Mouse (Mus musculus): ENCODE results near the gene Rad51c. TPM values are rescaled to one million over a fixed set of nuclear protein-coding genes. Genes with fewer than 3 reads are reported as not detected.
"Not testable (repeated sequence)": the region's sequence is repeated elsewhere in the genome, so short reads cannot be mapped to it uniquely, and the experiment has no call there.

Rad51c gene
- total and polyA plus RNA-seq, 3 experiments: 0.74 to 4.4 (median 3.8) TPM

DNA sequence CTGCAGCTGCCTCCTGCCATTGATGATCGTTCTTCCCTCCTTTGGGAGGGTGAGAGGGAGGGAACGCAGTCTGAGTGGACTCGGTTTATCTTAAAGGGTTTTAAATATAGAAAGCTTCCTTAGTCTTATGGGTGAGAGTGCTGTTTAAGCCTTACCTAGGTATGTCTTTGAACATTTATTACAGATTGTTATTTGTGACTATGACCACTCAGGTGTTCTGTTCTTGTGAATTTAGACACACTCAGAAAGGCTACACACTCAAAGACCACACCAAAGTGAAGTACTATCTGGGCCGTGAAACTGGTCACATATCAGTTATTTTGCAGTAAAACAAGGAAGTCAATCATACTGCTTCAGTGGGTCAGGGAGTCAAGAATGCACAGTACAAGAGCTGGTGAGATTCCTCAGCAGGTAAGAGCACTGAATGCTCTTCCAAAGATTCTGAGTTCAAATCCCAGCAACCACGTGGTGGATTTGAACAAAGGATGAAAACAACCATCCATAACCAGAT, 38.7 kb upstream of the Rad51c start:
- Histone ChIP-seq H3K27me3 (ENCODE audit: insufficient read depth, low read length) (peaks cover 9% of the 10 kb centered on the region), H3K4me3 (ENCODE audit: low read depth, low read length) (no peak overlapping the region), H3K4me1 (ENCODE audit: insufficient read depth, low read depth, low read length) (peaks cover 26% of the 10 kb centered on the region), H3K36me3 (replicated peaks) (no peaks in the 10 kb centered on the region), H3K9me3 (replicated peaks) (no peaks in the 10 kb centered on the region)
- TF ChIP-seq POLR2AphosphoS5 (IDR thresholded peaks at IDR 0.05; ENCODE audit: insufficient replicate concordance, low read depth, low read length): peak; percentile 94; the same call in 1 of the 2 replicates
- TF ChIP-seq GATA2 (IDR thresholded peaks at IDR 0.05; ENCODE audit: borderline replicate concordance, low read depth, low read length): no peak
- peak; percentile 73 for DNase-seq (ENCODE audit: low spot score)
- ATAC-seq (ENCODE audit: extremely low read depth, insufficient number of reproducible peaks, low FRiP score, poor library complexity, severe bottlenecking): peak; percentile 81

DNA sequence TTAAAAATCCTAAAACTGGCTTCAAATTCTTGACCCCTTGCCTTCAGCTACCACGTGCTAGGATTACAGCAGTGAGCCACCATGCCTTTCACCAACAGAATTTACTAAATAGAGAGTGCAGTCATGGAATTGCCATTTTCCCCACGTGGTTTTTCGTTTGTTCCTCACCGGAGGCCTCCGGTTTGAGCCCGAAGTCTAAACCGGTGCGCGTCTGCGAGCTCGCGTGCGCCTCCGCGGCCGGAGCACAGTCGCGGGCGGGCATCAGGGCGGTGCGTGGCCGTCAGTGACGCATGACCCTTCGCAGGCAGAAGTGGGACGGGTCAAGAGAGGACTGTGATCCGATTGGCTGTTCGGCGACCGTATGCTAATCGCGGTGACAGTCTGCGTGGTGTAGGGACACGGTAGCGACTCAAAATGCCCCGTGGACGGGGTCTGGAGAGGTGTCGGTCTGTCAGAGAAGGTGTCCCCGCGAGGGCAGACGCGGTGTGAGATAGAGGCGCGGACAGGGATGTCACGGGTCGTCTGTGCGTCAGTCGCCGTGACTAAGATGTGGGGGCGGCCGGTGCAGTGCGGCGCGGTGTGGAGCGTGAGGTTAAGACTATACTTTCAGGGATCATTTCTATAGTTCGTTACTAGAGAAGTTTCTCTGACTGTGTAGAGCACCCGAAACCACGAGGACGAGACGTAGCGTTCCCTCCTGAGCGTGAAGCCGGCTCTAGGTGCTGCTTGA, 38.1 kb upstream of the Rad51c start:
- H3K4me1 ChIP-seq (ENCODE audit: insufficient read depth, low read depth, low read length): peaks cover 28% of the 10 kb centered on the region
- not testable (repeated sequence) for DNase-seq (ENCODE audit: low spot score); H3K27me3 ChIP-seq (ENCODE audit: insufficient read depth, low read length); H3K9me3 ChIP-seq (replicated peaks); H3K36me3 ChIP-seq (replicated peaks)
- peak; percentile 87 for ATAC-seq (ENCODE audit: extremely low read depth, insufficient number of reproducible peaks, low FRiP score, poor library complexity, severe bottlenecking)
- peak overlapping the region; percentile 60; the same call in 1 of the 2 replicates for H3K4me3 ChIP-seq (ENCODE audit: low read depth, low read length)

DNA sequence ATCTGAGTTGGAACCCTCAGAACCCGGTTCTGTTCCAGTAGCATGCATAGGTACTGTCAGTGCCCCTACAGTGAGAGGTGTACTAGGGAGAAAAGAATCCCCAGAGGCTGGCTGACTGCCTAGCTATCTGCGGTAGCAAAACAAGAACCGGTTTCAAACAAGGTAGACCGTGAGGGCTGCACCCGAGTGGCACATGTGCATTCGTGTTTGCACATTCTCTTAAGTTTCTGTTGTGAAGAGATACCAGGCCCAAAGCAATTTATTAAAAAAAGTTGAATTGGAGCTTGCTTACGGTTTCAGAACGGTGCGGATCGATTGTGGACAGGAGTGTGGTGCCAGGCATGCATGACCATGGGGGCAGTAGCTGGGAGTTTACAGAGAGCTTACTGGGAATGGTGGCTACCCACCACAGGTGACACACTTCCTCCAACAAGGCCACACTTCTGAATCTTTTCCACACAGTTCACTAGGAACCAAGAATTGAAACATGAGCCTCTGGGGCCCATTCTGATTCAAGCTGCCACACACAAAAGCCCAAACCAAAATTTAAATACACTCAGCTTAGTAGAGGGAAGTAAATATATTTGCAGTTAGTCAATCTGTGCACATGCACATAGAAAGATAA, 35.2 kb upstream of the Rad51c start:
- H3K4me1 ChIP-seq (ENCODE audit: insufficient read depth, low read depth, low read length): peaks cover 36% of the 10 kb centered on the region
- peaks cover 9% of the 10 kb centered on the region for H3K27me3 ChIP-seq (ENCODE audit: insufficient read depth, low read length)
- no peaks in the 10 kb centered on the region for H3K9me3 ChIP-seq (replicated peaks)
- DNase-seq (ENCODE audit: low spot score) (no peak), ATAC-seq (ENCODE audit: extremely low read depth, insufficient number of reproducible peaks, low FRiP score, poor library complexity, severe bottlenecking) (no peak)
- no peak overlapping the region for H3K4me3 ChIP-seq (ENCODE audit: low read depth, low read length)
- TF ChIP-seq CTCF (IDR thresholded peaks at IDR 0.05; ENCODE audit: low read depth, low read length): no peak
- TF ChIP-seq GATA2 (IDR thresholded peaks at IDR 0.05; ENCODE audit: borderline replicate concordance, low read depth, low read length): no peak
- no peak for TF ChIP-seq GATA1 (IDR thresholded peaks at IDR 0.05; ENCODE audit: borderline replicate concordance, low read length)
- TF ChIP-seq TAL1 (conservative IDR thresholded peaks at IDR 0.05; ENCODE audit: low read depth, low read length): no peak
- no peak for TF ChIP-seq POLR2AphosphoS5 (IDR thresholded peaks at IDR 0.05; ENCODE audit: insufficient replicate concordance, low read depth, low read length)
- H3K36me3 ChIP-seq (replicated peaks): no peaks in the 10 kb centered on the region

DNA sequence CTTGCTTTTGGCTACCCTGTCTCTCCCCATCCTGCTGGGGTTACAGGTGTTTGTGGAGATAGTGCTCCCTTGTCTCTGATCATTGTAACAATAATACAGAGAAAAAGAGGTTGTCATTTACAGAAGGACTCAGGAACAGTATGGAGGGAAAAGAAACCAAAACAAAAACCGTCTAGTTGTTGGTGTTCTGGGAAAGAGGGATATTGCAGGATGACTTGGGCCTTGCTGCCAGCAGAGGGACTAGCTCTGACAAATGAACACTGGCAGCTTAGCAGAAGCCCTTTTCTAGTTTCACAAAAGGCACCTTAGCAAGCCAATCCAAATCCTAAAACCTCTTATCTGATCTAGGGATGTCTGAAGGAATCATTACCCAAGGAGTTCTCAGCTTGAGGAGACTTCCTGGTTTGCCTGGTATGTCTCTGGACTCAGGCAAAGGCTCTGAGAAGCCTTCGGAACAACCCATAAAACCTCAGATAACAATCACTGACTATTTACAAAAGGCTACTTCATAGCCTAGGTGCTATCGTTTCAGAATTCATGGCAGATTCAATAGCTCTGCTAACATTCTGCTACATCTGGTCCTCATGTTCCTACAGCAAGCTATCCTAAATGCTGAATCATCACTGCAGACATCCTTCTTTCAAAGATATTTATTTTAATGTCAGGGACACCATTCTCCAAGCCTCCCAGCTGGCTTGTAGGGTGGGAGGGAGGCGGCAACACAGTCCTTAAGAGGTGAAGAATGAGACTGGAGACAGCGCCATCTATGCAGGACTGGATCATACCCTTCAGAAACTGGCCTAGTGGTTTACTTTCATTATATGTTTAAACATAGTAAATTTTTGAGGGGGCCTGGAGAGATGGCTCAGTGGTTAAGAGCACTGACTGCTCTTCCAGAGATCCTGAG, 31.8 kb upstream of the Rad51c start:
- H3K36me3 ChIP-seq (replicated peaks): no peaks in the 10 kb centered on the region
- H3K4me1 ChIP-seq (ENCODE audit: insufficient read depth, low read depth, low read length): peaks cover 30% of the 10 kb centered on the region
- H3K27me3 ChIP-seq (ENCODE audit: insufficient read depth, low read length): peaks cover 9% of the 10 kb centered on the region
- DNase-seq (ENCODE audit: low spot score) (no peak), ATAC-seq (ENCODE audit: extremely low read depth, insufficient number of reproducible peaks, low FRiP score, poor library complexity, severe bottlenecking) (no peak)
- no peak overlapping the region; the same call in 1 of the 2 replicates for H3K4me3 ChIP-seq (ENCODE audit: low read depth, low read length)
- TF ChIP-seq GATA1 (IDR thresholded peaks at IDR 0.05; ENCODE audit: borderline replicate concordance, low read length) (no peak), GATA2 (IDR thresholded peaks at IDR 0.05; ENCODE audit: borderline replicate concordance, low read depth, low read length) (no peak), POLR2AphosphoS5 (IDR thresholded peaks at IDR 0.05; ENCODE audit: insufficient replicate concordance, low read depth, low read length) (no peak), TAL1 (conservative IDR thresholded peaks at IDR 0.05; ENCODE audit: low read depth, low read length) (no peak), CTCF (IDR thresholded peaks at IDR 0.05; ENCODE audit: low read depth, low read length) (no peak)
- H3K9me3 ChIP-seq (replicated peaks): no peaks in the 10 kb centered on the region

DNA sequence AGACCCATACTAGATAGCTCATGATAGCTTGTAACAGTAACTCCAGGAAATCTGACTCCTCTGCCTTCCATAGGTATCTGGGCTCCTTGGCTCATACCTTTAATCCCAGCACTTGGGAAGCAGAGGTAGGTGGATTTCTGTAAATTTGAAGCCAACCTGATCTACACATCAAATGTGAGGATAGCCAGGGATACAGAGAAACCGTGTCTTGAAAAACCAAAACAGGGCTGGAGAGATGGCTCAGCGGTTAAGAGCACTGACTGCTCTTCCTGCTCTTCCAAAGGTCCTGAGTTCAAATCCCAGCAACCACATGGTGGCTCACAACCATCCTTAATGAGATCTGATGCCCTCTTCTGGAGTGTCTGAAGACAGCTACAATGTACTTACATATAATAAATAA, 30.4 kb upstream of the Rad51c start:
- H3K9me3 ChIP-seq (replicated peaks); H3K36me3 ChIP-seq (replicated peaks); H3K4me3 ChIP-seq (ENCODE audit: low read depth, low read length); H3K27me3 ChIP-seq (ENCODE audit: insufficient read depth, low read length); DNase-seq (ENCODE audit: low spot score); ATAC-seq (ENCODE audit: extremely low read depth, insufficient number of reproducible peaks, low FRiP score, poor library complexity, severe bottlenecking): not testable (repeated sequence)
- peaks cover 29% of the 10 kb centered on the region for H3K4me1 ChIP-seq (ENCODE audit: insufficient read depth, low read depth, low read length)

DNA sequence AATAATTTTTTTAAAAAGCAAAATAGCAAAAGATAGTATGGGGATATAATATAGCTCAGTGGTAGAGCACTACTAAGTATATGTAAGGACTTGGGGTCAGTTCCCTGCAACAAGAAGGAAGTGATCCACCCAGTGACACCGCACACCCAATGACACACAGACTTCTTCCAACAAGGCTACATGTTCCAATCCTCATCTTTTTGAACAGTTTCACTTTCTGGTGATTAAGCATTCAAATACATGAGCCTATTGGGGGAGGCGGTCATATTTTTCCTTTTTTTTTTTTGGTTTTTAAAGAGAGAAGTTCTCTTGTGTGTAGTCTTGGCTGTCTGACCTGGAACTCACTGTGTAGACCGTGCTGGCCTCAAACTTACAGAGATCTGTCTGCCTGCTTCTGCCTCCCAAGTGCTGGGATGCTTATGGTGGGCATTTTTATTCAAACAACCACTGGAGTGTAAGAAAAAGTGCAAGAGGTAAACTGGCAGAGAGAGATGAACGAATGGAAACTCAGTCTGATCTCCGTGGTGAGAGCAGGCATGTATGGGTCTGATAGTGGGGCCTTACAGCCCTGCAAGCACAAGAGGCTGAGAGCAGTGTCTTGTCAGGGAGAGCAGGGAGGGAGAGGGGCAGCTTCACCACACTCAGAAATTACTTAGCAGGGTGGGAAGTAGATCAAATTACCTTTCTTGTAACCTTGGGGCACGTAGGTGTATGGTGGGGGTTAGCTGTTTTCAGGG, 28.3 kb upstream of the Rad51c start:
- H3K4me1 ChIP-seq (ENCODE audit: insufficient read depth, low read depth, low read length): peaks cover 27% of the 10 kb centered on the region
- H3K36me3 ChIP-seq (replicated peaks): no peaks in the 10 kb centered on the region
- no peak for DNase-seq (ENCODE audit: low spot score)
- TF ChIP-seq TAL1 (conservative IDR thresholded peaks at IDR 0.05; ENCODE audit: low read depth, low read length): no peak
- TF ChIP-seq POLR2AphosphoS5 (IDR thresholded peaks at IDR 0.05; ENCODE audit: insufficient replicate concordance, low read depth, low read length): no peak
- TF ChIP-seq CTCF (IDR thresholded peaks at IDR 0.05; ENCODE audit: low read depth, low read length): no peak
- no peak for TF ChIP-seq GATA1 (IDR thresholded peaks at IDR 0.05; ENCODE audit: borderline replicate concordance, low read length)
- no peak for TF ChIP-seq GATA2 (IDR thresholded peaks at IDR 0.05; ENCODE audit: borderline replicate concordance, low read depth, low read length)
- ATAC-seq (ENCODE audit: extremely low read depth, insufficient number of reproducible peaks, low FRiP score, poor library complexity, severe bottlenecking): no peak
- H3K4me3 ChIP-seq (ENCODE audit: low read depth, low read length): no peak overlapping the region
- no peaks in the 10 kb centered on the region for H3K27me3 ChIP-seq (ENCODE audit: insufficient read depth, low read length)
- no peaks in the 10 kb centered on the region for H3K9me3 ChIP-seq (replicated peaks)
